Mouse (Mus musculus): ENCODE results near the gene Wars. TPM values are rescaled to one million over a fixed set of nuclear protein-coding genes. Genes with fewer than 3 reads are reported as not detected.

Wars gene
- total and polyA plus RNA-seq, 2 experiments from 2014 or later: 92.4 to 123 TPM

- Histone ChIP-seq H3K4me2 (ENCODE audit: low read depth, low read length) (no peak overlapping the region), H3K4me3 (ENCODE audit: low read length) (no peak overlapping the region), H3K27me3 (ENCODE audit: insufficient read depth, low read length) (no peaks in the 10 kb centered on the region), H3K4me1 (ENCODE audit: insufficient read depth, low read length) (no peaks in the 10 kb centered on the region), H3K36me3 (ENCODE audit: insufficient read depth, low read length) (no peaks in the 10 kb centered on the region; the same call in 1 of the 2 replicates), H3K9ac (replicated peaks; ENCODE audit: low read length) (no peak overlapping the region), H3K9me3 (ENCODE audit: low read length) (no peaks in the 10 kb centered on the region), H3K27ac (0 out of 2 replicates have a peak overlapping the region, but pooled peaks have one; percentile 1)
- 51% methylated on average over 2 of the region's 2 CpGs for WGBS
- DNase-seq (ENCODE audit: low spot score): peak; percentile 49
- TF ChIP-seq CTCF (IDR thresholded peaks at IDR 0.05; ENCODE audit: low read depth): peak; percentile 67
- no peak for ATAC-seq
Observed at GRCm38 (mm10) chr12:108811133-108811532, 82.8 kb downstream of the Wars start.

GRCm38 (mm10) chr12:108810309-108810708 is 83.7 kb downstream of the Wars start:
- DNase-seq (ENCODE audit: low spot score) (no peak), ATAC-seq (no peak)
- Histone ChIP-seq H3K9ac (replicated peaks; ENCODE audit: low read length) (no peak overlapping the region), H3K4me3 (ENCODE audit: low read length) (no peak overlapping the region), H3K4me1 (ENCODE audit: insufficient read depth, low read length) (no peaks in the 10 kb centered on the region), H3K27ac (no peak overlapping the region), H3K27me3 (ENCODE audit: insufficient read depth, low read length) (no peaks in the 10 kb centered on the region), H3K4me2 (ENCODE audit: low read depth, low read length) (no peak overlapping the region), H3K36me3 (ENCODE audit: insufficient read depth, low read length) (no peaks in the 10 kb centered on the region; the same call in 1 of the 2 replicates), H3K9me3 (ENCODE audit: low read length) (no peaks in the 10 kb centered on the region)
- 88% methylated on average over 7 of the region's 7 CpGs for WGBS
- TF ChIP-seq CTCF (IDR thresholded peaks at IDR 0.05; ENCODE audit: low read depth): no peak

MicroRNA genes within 50 kb of the gene (microRNA counts, 519-probe panel; counts per million panel counts)
- not detected for microRNA mmu-miR-345-3p
- microRNA mmu-miR-345-5p: 3,040 counts per million, percentile 48 among the panel's probes with 10 or more counts

Small RNA genes within 50 kb of the gene (microRNA-seq; reads per million reads assigned to microRNA genes)
- gene Mir345: 118 to 129 reads per million in 2 experiments

Other genes with a start within 250 kb of the Wars start
- gene Degs2, start 191.9 kb downstream of the Wars start, total RNA-seq (2014; rRNA removed): 0.10 and 0.47 TPM in 2 replicates
- 0.73 and 1.4 TPM in 2 replicates for gene Degs2, start 191.9 kb downstream of the Wars start, polyA plus RNA-seq (2015; fragmentation: Nextera tagmentation; extraction: Ambion mirVana)
- gene Yy1, start 101.2 kb downstream of the Wars start, total RNA-seq (2014; rRNA removed): 29.6 and 30.2 TPM in 2 replicates
- 7.9 and 8.2 TPM in 2 replicates for gene Yy1, start 101.2 kb downstream of the Wars start, polyA plus RNA-seq (2015; fragmentation: Nextera tagmentation; extraction: Ambion mirVana)
- 15.5 and 18.0 TPM in 2 replicates for gene Slc25a29, start 58.3 kb downstream of the Wars start, total RNA-seq (2014; rRNA removed)
- gene Slc25a29, start 58.3 kb downstream of the Wars start, polyA plus RNA-seq (2015; fragmentation: Nextera tagmentation; extraction: Ambion mirVana): 13.0 and 14.4 TPM in 2 replicates
- gene Slc25a47, start 58.1 kb downstream of the Wars start, total RNA-seq (2014; rRNA removed): 4.0 and 13.7 TPM in 2 replicates
- gene Slc25a47, start 58.1 kb downstream of the Wars start, polyA plus RNA-seq (2015; fragmentation: Nextera tagmentation; extraction: Ambion mirVana): 5.9 and 6.7 TPM in 2 replicates
- 5.8 and 7.4 TPM in 2 replicates for gene Wdr25, start 543 bp downstream of the Wars start, total RNA-seq (2014; rRNA removed)
- gene Wdr25, start 543 bp downstream of the Wars start, polyA plus RNA-seq (2015; fragmentation: Nextera tagmentation; extraction: Ambion mirVana): 4.7 and 5.4 TPM in 2 replicates
- gene Begain, start 174.0 kb upstream of the Wars start, total RNA-seq (2014; rRNA removed): 60.4 and 76.9 TPM in 2 replicates
- gene Begain, start 174.0 kb upstream of the Wars start, polyA plus RNA-seq (2015; fragmentation: Nextera tagmentation; extraction: Ambion mirVana): 20.2 and 22.4 TPM in 2 replicates

Data from hindbrain, postnatal 0 days (tissue).